Mouse (Mus musculus): Measurements from ENCODE around the gene Dchs1.

The Dchs1 gene

DNA sequence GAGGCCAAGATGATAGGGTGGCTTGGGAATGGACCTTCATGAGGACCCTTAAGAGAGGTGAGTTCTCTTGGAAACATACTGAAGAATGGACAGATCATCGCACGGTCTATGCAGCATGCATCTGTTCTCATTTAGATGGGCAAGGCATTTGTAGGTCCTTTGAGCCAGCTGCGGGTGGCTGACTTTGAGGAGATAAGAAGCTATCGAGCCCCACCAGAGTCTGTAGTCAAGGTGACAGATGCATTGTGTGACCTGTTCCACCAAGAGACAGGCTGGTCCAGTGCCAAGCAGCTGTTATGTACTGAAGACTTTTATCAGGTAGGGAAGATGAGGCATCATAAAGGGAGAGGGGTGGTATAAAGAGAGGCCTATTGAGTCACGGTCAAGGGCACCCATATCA is 78.7 kb downstream of the Dchs1 start:
- in situ Hi-C loops (cut with MboI; ENCODE audit: low sequenced_read_pairs), result no loop called here

DNA sequence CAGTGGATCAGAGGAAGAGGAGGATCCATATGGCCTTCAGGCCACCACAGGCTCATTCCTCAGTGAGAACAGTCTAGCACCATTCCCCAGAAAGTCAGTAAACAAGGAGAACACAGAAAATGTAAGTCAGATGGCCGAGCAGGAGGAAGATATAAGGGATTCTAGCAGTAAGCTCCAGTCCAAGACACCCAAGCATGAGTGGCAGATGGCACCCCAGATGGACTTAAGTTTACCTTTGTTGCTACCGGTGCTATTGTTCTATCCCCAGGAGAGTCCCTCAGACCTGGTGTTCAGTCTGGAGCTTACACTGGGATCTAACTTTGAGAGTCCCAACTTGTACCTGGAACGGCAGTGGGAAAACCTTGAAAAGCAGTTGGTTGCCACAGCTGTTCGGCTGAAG is 83.6 kb downstream of the Dchs1 start:
- in situ Hi-C loops (cut with MboI; ENCODE audit: low sequenced_read_pairs), result no loop called here

DNA sequence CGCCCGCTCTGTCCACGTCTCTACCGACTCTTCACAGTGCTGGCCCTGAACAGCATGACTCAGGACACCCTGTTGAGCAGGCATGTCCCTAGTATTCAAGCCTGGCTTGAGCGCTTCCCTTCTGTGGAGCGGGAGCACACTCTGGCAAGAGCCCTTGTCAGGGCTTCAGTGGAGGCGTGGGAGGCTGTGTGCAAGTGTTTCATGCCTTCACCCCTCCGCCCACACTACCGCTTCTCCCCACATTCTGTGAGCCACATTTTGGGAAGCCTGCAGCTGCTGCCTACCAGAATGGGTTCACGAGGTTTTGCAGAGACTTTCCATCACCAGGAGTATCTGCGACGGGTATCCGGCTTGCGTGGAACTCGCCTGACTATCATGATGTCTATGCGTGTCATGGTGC is 84.3 kb downstream of the Dchs1 start:
- in situ Hi-C loops (cut with MboI; ENCODE audit: low sequenced_read_pairs), result no loop called here

Measured in CH12F3 (cell line).